Mouse (Mus musculus) stomach, embryonic 14.5 days (tissue): ENCODE data around the gene Ext2. TPM values are rescaled to one million over a fixed set of nuclear protein-coding genes. Genes with fewer than 3 reads are reported as not detected.

Source experiments
- ATAC-seq: fragments of 200-750 bp; cut with Nextera tagmentation; 2 replicates; pipeline ENCODE4 v1.8.0; 2017; ENCODE audit warnings: low read depth, moderate TSS enrichment; ENCODE audit not compliant: insufficient number of reproducible peaks, insufficient read depth, low FRiP score
- H3K27ac ChIP-seq: fragments of 300-500 bp; sonication (generic); 2 replicates; pipeline ENCODE4 v1.5.1; 2014; ENCODE audit warnings: mild to moderate bottlenecking, low read length, moderate library complexity, mixed read lengths
- H3K27me3 ChIP-seq: fragments of 300-500 bp; sonication (generic); 2 replicates; pipeline ENCODE4 v1.6.1; 2014; ENCODE audit warnings: low read length, control low read depth, mixed read lengths; ENCODE audit not compliant: control insufficient read depth, insufficient read depth
- H3K36me3 ChIP-seq: fragments of 300-500 bp; sonication (generic); 2 replicates; pipeline ENCODE4 v1.6.1; 2014; ENCODE audit warnings: mild to moderate bottlenecking, control low read depth, low read length, moderate library complexity, mixed read lengths; ENCODE audit not compliant: control insufficient read depth, insufficient read depth
- H3K4me1 ChIP-seq: fragments of 300-500 bp; sonication (generic); 2 replicates; pipeline ENCODE4 v1.6.1; 2014; ENCODE audit warnings: low read length, control low read depth, mixed read lengths; ENCODE audit not compliant: control insufficient read depth, insufficient read depth
- H3K4me2 ChIP-seq: fragments of 300-500 bp; sonication (generic); replicated peaks from 2 replicates; pipeline ENCODE4 v1.6.1; 2014; ENCODE audit warnings: low read depth, low read length, control low read depth
- H3K4me3 ChIP-seq: fragments of 300-500 bp; sonication (generic); 2 replicates; pipeline ENCODE4 v1.5.1; 2014; ENCODE audit warnings: low read depth, low read length, control low read depth
- H3K9ac ChIP-seq: fragments of 300-500 bp; sonication (generic); replicated peaks from 2 replicates; pipeline ENCODE4 v1.6.1; 2014; ENCODE audit warnings: low read depth, mild to moderate bottlenecking, control low read depth, low read length, moderate library complexity, mixed read lengths
- H3K9me3 ChIP-seq: fragments of 300-500 bp; sonication (generic); 2 replicates; pipeline ENCODE4 v1.6.1; 2016; ENCODE audit warnings: low read depth, low read length, control low read depth; ENCODE audit not compliant: control insufficient read depth
- WGBS: fragments of 180-500 bp; shearing (Covaris S2); extraction: QIAGEN DNeasy Blood & Tissue Kit; methylation state at CpG from one replicate; pipeline ENCODE4 v1.1.7; 2014; 5-methylcytosine and 5-hydroxymethylcytosine counted together
- polyA plus RNA-seq: library from polyadenylated mRNA; unstranded; fragments of >200 nt; fragmentation: Nextera tagmentation; extraction: Ambion mirVana; gene quantifications from 2 replicates; pipeline ENCODE4 v1.2.1, GENCODE M21; 2014

Gene Ext2
- polyA plus RNA-seq, 1 experiment from 2014 or later, result 113 TPM

DNA sequence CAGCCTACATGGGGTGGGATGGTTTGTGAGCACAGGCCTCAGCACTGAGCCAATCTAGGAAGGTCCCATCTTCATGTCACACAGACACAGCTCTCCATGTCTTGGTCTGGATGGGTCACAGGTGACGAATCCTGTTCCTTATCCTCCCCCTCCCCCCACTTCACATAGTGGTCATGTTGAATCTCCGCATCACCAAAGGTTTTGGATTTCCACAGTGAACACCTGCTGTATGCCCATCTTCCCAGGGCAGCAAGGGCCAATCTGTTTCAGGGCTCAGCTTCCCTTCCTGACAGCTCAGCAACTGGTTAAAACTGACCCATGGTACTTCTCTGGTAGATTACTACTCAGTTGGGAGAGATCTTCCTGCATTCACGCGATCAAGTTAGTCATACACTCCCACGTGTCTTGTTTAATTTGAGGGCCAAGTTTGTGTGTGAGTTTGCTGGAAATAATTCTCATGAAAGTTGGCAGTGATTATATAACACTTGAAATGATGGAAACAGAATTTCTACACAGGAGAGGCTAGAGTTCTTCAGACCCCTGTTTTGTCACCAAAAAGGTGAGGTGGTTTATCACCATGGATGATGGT lies 74.7 kb downstream of the Ext2 start:
- no peak overlapping the region for H3K4me2 ChIP-seq
- H3K9ac ChIP-seq, result no peak overlapping the region
- H3K36me3 ChIP-seq, result no peaks in the 10 kb centered on the region
- H3K4me3 ChIP-seq, result no peak overlapping the region
- no peak overlapping the region for H3K27ac ChIP-seq
- H3K4me1 ChIP-seq, result peaks cover 5% of the 10 kb centered on the region; the same call in 1 of the 2 replicates
- no peaks in the 10 kb centered on the region for H3K9me3 ChIP-seq
- 81% methylated on average over 5 of the region's 5 CpGs for WGBS
- no peak for ATAC-seq
- no peaks in the 10 kb centered on the region for H3K27me3 ChIP-seq

DNA sequence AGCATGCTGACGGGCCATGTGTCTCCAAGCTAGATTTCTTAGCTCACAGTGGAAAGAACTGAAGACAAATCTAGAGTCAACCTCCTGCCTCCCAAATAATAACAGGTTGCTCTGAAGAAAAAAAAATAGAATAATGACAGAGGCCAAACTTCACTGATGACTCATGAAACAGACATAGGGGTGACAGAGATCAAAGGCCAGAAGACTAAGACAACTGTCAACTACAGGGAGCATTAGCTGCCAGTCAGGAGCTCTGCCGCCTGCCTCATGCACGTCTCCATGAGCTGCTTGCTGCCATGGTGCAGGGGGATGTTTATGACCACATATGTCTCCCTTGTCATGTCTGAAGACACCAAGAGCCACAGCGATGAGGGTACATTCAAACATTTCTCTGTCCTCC lies 75.7 kb downstream of the Ext2 start:
- Histone ChIP-seq H3K27ac (no peak overlapping the region), H3K9ac (no peak overlapping the region), H3K36me3 (no peaks in the 10 kb centered on the region), H3K4me1 (peaks cover 8% of the 10 kb centered on the region; the same call in 1 of the 2 replicates), H3K27me3 (no peaks in the 10 kb centered on the region), H3K4me2 (no peak overlapping the region), H3K9me3 (no peaks in the 10 kb centered on the region), H3K4me3 (no peak overlapping the region)
- ATAC-seq, result no peak
- WGBS, result 72% methylated on average over 4 of the region's 4 CpGs

DNA sequence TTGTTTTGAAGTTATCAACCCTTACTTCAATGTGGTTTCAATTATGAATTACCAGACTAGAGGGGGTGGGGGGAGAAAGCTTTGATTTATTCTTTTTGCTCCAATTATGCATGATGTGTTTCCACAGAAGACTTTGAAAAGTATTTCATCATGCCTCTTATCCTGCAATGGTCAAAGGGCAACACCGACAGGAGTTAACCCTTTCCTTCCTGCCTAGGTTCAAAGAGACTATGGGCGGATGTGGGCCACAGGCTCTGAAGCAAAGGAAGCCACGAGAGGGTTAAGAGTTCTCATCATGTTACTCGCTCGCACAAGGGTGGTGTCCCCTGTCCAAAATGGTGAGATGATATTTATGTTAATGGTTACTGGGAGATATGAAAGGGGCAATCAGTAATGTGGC lies 76.2 kb downstream of the Ext2 start:
- WGBS, result 43% methylated on average over 5 of the region's 5 CpGs
- H3K9me3 ChIP-seq, result no peaks in the 10 kb centered on the region
- peaks cover 11% of the 10 kb centered on the region; the same call in 1 of the 2 replicates for H3K4me1 ChIP-seq
- no peak for ATAC-seq
- no peak overlapping the region for H3K4me2 ChIP-seq
- H3K9ac ChIP-seq, result no peak overlapping the region
- H3K36me3 ChIP-seq, result no peaks in the 10 kb centered on the region
- no peaks in the 10 kb centered on the region for H3K27me3 ChIP-seq
- no peak overlapping the region for H3K27ac ChIP-seq
- no peak overlapping the region for H3K4me3 ChIP-seq

DNA sequence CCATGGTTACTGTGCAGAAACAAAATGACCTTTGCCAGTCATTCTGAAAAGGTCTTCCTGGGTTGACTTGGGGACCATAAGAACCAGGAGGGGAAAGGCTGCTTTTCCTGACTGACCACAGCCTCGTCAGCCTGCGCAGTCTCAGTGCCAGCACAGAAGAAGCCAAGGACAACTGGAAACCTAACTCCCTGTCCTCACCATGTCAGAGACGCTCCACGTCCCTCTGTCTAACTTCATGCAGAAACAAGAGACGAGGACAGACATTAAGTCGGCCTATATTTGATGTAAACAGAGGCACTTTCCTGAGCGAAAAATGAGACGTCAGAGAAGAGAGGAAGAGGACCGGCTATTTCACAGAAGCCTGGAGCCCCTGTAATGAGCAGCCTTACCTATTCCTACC lies 76.6 kb downstream of the Ext2 start:
- H3K4me2 ChIP-seq, result no peak overlapping the region
- no peak overlapping the region for H3K27ac ChIP-seq
- no peak for ATAC-seq
- no peak overlapping the region for H3K9ac ChIP-seq
- no peaks in the 10 kb centered on the region for H3K36me3 ChIP-seq
- no peaks in the 10 kb centered on the region for H3K9me3 ChIP-seq
- no peaks in the 10 kb centered on the region for H3K27me3 ChIP-seq
- no peak overlapping the region for H3K4me3 ChIP-seq
- H3K4me1 ChIP-seq, result peaks cover 12% of the 10 kb centered on the region; the same call in 1 of the 2 replicates
- 49% methylated on average over 9 of the region's 9 CpGs for WGBS

DNA sequence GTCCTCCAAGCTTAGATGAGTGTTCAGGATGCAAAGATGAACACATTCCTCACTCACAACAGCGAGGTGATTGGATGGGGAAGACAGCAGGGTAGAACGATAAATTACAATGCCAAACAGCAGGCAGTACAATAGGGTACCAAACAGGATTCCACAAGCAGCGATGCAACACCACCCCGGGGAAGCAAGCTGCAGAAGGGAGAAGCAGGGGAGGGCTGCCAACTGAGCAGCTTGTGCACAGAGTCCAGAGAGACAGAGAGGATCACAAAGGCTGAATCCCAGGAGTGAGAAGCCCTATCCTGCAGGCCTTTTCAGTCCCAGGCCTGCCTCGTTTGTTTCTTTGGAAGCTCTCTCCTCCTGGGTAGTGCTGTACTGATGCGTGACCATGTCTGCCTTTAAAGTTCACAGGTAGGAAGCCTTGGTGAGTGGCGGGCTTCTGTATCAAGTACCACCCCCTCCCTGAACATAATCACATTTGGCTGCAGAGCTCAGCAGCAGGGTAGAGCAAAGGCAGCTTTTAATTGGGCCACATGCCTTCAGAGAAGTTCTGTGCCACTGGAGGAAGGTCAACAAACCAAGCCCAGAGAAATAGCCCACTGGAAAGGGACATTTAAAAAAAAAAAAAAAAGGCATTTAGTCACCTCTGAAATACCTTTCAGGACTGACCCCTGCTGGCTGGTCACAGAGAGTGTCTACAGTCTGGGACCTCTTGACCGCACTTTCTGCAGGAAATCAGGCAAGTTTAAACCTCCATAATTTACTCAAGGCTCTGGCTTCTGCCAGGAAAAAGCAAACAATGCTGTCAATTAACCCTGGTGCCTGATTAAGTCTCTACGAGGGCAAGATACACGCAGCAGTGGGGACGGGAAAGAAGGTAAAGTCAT lies 77.8 kb downstream of the Ext2 start:
- no peaks in the 10 kb centered on the region for H3K27me3 ChIP-seq
- H3K4me2 ChIP-seq, result no peak overlapping the region
- no peak overlapping the region for H3K4me3 ChIP-seq
- H3K9me3 ChIP-seq, result no peaks in the 10 kb centered on the region
- H3K4me1 ChIP-seq, result peaks cover 7% of the 10 kb centered on the region; the same call in 1 of the 2 replicates
- ATAC-seq, result peak; percentile 33; the same call in 1 of the 2 replicates
- no peak overlapping the region; the same call in 1 of the 2 replicates for H3K27ac ChIP-seq
- no peak overlapping the region for H3K9ac ChIP-seq
- H3K36me3 ChIP-seq, result no peaks in the 10 kb centered on the region
- WGBS, result 41% methylated on average over 11 of the region's 11 CpGs

DNA sequence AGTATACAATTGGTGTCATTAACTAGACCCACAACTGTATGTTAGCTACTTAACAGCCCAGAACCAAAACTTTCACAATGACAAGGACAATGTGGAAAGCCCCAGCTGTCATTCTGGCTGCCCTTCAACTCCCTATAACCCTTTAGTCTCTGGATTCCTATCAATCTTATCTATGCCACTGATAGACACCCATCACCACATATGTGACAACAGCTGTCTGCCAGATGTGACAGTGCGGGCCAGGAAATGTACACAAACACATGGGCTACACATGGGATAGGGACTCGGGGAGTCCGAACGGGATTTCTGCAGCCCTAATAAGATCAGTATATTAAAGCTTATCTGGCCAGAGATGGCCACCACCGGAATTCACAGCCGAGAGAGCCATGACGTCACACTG lies 80.7 kb downstream of the Ext2 start:
- no peaks in the 10 kb centered on the region; the same call in 1 of the 2 replicates for H3K36me3 ChIP-seq
- 67% methylated on average over 7 of the region's 7 CpGs for WGBS
- H3K9me3 ChIP-seq, result no peaks in the 10 kb centered on the region
- H3K27ac ChIP-seq, result no peak overlapping the region
- H3K9ac ChIP-seq, result no peak overlapping the region
- no peak for ATAC-seq
- H3K4me3 ChIP-seq, result no peak overlapping the region
- no peak overlapping the region for H3K4me2 ChIP-seq
- H3K4me1 ChIP-seq, result peaks cover 9% of the 10 kb centered on the region; the same call in 1 of the 2 replicates
- no peaks in the 10 kb centered on the region for H3K27me3 ChIP-seq

DNA sequence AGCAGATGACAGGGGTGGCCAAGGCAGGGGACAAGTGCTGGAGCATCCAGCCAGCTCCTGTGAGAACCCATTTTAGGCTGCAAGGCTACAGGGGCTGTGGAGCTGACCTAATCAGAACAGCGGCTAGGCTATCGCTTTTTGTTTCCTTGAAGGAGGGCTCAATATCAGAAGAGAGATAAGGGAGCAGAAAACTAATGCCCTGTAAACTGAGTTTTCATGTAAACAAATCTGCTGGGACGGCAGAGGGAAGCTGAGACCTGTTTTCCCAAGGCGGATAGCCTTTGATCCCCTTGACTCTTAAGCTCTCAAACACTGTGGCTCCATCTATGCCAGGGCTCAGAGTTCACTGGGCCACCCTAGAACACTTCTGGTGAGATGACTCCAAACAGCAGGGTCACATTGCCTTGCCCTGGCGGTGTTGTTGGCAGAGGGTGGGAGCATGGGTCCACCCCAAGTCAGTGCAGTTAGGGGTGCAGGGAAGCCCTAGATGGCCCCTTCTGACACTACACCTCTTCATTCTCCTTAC lies 83.3 kb downstream of the Ext2 start:
- Histone ChIP-seq H3K4me1 (peaks cover 9% of the 10 kb centered on the region; the same call in 1 of the 2 replicates), H3K36me3 (no peaks in the 10 kb centered on the region; the same call in 1 of the 2 replicates), H3K9me3 (no peaks in the 10 kb centered on the region), H3K27me3 (no peaks in the 10 kb centered on the region), H3K27ac (no peak overlapping the region), H3K4me2 (no peak overlapping the region), H3K4me3 (no peak overlapping the region), H3K9ac (no peak overlapping the region)
- 30% methylated on average over 5 of the region's 5 CpGs for WGBS
- ATAC-seq, result peak; percentile 33; the same call in 1 of the 2 replicates

DNA sequence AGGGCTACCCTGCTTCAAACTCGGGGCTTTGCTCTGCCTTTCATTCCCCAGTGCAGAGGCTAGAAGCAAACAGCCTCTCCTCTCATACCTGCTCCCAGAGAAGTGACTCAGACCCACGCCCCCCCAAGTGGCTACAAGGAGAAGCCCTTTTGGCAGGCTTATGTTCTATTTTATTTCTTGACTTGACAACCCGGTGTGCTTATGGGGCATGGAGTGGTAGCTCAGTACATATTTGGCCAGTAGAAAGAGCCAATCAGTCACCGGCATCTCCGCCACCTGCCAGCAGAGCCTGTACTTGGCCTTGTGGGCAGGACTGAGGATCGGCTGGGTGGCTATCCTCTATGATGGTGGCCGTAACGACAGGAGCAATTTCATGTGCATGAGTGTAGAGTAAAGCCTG lies 85.2 kb downstream of the Ext2 start:
- Histone ChIP-seq H3K27me3 (no peaks in the 10 kb centered on the region), H3K9ac (no peak overlapping the region), H3K4me3 (no peak overlapping the region), H3K4me2 (no peak overlapping the region), H3K36me3 (no peaks in the 10 kb centered on the region; the same call in 1 of the 2 replicates), H3K27ac (no peak overlapping the region), H3K9me3 (no peaks in the 10 kb centered on the region), H3K4me1 (peaks cover 9% of the 10 kb centered on the region; the same call in 1 of the 2 replicates)
- WGBS, result 84% methylated on average over 8 of the region's 8 CpGs
- ATAC-seq, result no peak
